Mouse (Mus musculus) ES-E14 (cell line): ENCODE results near the gene Pbx3.

ENCODE experiments used
- CHD2 ChIP-seq: IDR thresholded peaks from 2 replicates; pipeline ENCODE4 v1.6.1; 2014; ENCODE audit warnings: mild to moderate bottlenecking, low read depth, low read length, inconsistent platforms
- HCFC1 ChIP-seq: IDR thresholded peaks from 2 replicates; pipeline ENCODE4 v1.6.1; 2012; ENCODE audit warnings: low read length, inconsistent platforms, borderline replicate concordance; ENCODE audit not compliant: insufficient read depth
- MAFK ChIP-seq: IDR thresholded peaks from 2 replicates; pipeline ENCODE4 v1.6.1; 2014; ENCODE audit warnings: mild to moderate bottlenecking, low read depth, low read length, inconsistent platforms; ENCODE audit not compliant: insufficient read depth
- ZC3H11A ChIP-seq: IDR thresholded peaks from 2 replicates; pipeline ENCODE4 v1.6.1; 2012; ENCODE audit warnings: low read depth, mild to moderate bottlenecking, inconsistent platforms, low read length, borderline replicate concordance
- ZNF384 ChIP-seq: IDR thresholded peaks from 2 replicates; pipeline ENCODE4 v1.6.1; 2012; ENCODE audit warnings: low read depth, low read length, inconsistent platforms

DNA sequence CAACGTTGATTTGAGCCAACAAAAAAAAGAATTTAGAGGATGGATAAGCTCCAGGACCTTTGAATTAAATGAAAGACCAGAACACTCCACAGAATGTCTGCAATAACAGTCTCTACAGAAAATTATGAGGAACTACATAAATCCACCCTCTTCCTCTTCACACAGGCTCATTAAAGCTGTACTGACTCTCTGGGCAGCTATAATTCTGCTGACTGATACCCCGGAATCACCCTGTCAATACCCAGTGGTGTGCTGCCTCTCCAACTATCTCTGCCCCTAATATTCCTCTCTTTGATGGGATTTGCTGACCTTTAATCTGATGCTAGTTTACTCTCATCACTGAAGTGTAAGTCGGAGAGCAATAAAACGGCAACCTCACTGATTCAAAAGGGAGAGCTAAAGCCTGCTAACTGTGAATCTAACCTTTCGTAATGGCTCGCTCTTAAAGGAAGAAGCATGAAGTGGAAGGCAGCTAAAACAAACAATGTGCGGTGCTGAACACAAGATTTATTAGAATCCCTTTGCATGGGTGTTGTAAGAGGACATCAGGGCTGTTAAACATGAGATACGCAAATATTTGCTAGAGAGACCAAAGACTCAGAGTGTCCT is 137.4 kb downstream of the Pbx3 start:
- TF ChIP-seq CHD2 = no peak
- no peak for TF ChIP-seq MAFK
- no peak for TF ChIP-seq ZC3H11A
- TF ChIP-seq ZNF384 = no peak
- no peak for TF ChIP-seq HCFC1
